Mouse (Mus musculus) v-Abl transformed pro-B cells (cell line): Measurements from ENCODE around the gene Zfp652.

Experiments
- in situ Hi-C, 2 experiments: fragments of 400-800 bp; cut with MboI; formaldehyde crosslinking; loops; one replicate each; pipeline ENCODE4 v1.15.1; 2025; ENCODE audit not compliant: unreplicated experiment in 2 of 2

Zfp652 gene

DNA sequence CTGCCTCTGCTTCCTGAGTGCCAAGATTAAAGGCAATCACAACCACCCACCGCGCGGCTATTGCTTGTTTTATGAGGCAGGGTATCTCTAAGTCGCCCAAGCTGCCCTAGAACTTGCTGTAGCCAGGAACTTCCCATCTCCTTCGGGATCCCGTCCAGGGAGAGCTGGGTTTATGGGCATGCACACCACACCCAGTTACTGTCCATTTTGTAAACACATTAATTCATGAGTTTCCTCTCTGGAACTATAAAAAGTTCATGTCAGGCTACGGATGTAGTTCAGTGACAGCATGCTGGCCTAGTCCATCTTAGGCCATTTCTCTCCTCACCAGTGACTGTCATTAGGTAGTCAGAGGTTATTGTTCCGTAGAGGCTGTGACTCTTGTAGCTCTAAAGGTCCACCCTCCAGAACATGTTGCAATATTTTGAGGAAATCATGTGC lies 77.0 kb downstream of the Zfp652 start:
- in situ Hi-C loops = loop anchor here (5.0 to 25.0 kb wide), 3 partner anchors 193 to 448 kb away; no protein-coding TSS in a partner anchor

DNA sequence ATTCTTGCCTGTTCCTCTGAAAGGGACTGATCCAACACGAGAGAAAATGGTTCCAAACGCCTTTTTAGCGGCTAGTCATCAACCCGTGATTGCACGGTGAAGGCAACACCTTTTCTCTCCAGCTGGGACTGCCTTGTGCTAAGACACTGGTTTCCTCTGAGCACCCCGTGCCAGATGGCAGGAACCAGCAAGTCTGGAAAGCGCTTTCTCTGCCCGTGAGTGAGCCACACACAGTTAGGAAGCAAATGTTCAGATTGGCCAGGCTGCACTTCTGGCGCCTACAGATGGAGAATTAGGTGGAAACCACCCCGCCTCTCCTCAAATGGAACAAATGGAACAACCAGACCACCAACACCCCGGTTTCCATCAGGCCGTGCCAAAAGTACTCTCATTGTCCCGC lies 79.3 kb downstream of the Zfp652 start:
- in situ Hi-C loops = loop anchor here in 1 of 2 experiments (25.0 kb wide), 1 partner anchor 446 kb away; no protein-coding TSS in a partner anchor

DNA sequence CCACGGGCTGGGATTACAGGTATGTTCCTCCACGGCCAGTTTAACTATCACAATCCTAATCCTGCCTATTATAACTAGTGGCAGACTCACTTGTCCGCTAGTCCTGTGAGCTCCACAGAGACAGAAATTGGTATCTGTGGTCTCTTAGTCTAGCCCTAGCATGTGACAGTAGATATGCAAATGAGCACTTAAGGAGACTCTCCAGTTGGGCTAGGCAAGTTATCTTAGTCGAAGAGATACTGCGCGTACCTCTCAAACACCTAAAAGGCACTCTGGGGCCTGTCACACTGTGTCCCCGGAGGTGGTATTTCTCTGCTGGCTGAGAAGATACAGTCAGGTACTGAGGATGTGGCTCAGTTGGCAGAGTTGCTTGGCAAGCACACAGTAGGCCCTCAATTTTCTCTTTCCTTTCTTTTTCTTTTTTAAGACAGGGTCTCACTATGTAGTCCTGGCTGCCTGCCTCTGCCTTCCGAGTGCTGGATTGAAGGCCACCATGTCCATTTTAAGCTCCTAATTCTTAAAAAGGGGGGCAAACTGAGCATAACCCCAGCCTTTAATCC lies 80.6 kb downstream of the Zfp652 start:
- in situ Hi-C loops = loop anchor here in 1 of 2 experiments (25.0 kb wide), 1 partner anchor 444 kb away; no protein-coding TSS in a partner anchor

DNA sequence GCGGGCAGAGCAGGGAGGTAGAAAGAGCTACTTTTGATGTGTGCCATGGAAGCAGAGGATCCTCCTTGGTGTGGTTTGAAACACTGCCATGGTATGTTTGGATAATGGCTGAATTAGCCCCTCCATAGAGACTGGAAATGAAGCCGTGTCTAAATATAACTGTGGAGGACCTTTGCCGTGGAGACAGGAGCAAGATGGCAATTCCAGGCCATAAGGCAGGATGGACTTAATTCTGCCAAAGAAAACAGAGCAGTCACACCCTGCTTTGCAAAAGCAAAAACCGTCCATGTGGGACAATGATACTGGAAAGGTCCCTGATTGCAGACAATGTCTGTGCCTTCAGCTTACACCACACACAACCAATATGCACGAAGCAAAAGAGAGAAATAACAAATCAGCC lies 81.7 kb downstream of the Zfp652 start:
- in situ Hi-C loops = loop anchor here in 1 of 2 experiments (25.0 kb wide), 1 partner anchor 443 kb away; no protein-coding TSS in a partner anchor

DNA sequence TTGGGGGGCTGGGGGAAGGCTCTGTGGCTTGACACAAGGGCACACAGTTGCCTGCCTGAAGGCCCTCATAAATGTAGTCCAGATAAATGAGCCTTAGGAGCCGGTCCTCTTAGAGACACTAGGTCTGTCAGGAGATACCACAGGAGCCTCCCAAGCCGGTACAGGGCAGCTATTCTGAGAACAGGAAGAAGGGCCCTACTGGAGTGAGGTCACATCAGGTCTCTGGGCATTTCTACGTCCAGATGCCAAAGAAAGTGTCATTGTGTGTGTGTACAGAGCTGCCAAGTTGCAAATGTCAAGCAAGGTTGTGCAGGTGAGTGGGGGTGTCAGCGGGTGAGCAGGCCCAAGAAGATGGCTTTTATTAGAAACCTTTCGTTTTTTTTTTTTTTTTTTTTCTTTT lies 83.1 kb downstream of the Zfp652 start:
- in situ Hi-C loops = loop anchor here in 1 of 2 experiments (25.0 kb wide), 1 partner anchor 442 kb away; no protein-coding TSS in a partner anchor

DNA sequence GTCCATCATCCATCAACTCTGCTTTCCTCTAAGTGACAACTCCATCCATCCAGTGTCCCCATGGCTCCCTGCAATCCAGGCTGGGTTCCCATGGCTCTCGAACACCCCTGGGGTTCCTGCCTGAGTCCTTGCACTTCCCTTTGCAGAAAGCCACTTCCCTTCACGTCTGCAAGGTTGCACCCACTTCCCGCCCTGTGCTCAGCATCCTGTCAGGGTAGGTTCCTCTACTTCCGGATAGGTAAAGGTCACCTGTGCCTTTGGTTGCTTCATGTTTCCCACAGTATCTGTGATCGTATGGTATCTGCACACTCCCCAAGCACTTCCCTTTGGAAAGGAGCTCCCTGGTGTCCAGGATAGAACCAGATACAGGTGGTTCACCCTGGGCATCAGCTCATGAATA lies 92.5 kb downstream of the Zfp652 start:
- in situ Hi-C loops = no loop called here

DNA sequence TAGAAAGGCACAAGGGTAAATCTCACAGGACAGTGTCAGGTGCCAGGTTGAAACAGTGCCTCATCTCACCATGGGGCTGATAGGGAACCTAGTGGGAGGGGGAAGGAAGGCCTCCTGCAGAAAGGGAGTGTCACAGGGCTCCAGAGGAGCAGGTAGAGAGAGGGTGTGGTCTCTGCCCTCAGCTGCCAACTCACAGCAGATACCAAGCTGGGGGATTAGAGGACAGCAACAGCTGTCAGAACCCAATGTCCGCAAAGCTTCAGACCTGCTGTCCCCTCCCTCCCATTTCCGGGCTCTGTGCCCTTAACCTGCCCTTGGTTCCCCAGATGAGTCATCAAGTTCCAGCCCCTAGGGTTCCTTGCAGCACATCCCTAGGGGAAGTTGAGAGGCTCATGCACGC lies 93.1 kb downstream of the Zfp652 start:
- in situ Hi-C loops = no loop called here

DNA sequence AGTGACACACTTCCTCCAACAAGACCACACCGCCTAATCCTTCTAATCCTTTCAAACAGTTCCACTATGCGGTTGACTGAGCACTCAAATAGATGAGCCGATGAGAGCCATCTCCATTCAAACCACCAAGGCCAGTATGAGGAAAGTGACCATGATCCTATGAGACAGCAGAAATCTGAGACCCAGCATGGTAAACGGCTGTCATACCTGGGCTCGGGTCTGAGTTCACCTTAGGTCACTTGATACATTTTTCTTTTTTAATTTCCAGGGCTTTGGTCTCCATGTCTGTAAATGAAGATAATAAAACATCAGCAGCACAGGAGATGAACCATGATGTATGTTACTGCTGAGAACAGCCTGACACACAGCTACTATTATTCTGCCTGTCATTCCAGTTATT lies 95.4 kb downstream of the Zfp652 start:
- in situ Hi-C loops = no loop called here

DNA sequence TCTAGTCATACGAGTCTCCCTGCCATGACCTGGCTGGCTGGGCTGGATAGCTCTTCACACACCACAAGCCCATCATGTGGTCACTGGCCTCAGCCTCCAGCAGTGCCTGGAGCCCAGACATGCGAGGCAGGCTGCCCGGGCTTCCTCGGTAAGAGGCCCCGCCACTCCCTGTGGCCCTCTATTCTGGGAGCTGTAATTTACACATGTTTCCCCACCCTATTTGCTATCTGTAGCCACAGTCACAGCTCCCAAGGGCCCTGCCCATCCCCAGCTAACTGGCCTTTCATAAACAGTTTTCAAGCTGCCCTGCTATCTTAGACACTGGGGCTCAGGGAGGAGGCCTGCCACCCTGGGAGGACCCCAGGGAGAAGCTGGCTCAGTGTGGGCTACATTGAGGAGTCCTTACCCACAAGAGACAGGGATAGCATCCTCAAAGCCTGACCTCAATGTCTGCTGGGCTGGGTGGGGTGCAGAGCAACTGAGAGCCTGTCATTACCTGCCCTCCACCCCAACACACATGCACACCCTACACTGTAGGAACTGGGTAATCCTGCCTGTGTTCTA lies 96.1 kb downstream of the Zfp652 start:
- in situ Hi-C loops = no loop called here

DNA sequence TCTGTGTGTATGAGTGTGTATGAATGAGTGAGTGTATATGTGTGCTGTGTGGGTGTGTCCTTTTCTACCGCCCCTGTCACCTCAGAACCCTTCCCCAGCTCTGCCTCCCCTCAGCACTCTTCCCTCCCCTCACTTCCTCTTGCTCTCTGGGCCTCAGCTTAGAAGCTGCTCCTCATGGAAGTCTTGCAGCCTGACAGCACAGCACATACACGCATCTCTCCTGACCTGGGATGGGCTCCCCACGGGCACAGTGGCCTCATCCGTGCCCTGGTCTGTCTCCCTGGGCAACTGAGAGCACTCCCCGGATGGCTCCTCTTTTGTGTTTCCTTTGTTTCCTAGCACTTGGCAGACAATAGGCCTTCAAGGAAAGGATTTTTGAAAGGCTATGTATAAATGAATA lies 97.1 kb downstream of the Zfp652 start:
- in situ Hi-C loops = no loop called here

DNA sequence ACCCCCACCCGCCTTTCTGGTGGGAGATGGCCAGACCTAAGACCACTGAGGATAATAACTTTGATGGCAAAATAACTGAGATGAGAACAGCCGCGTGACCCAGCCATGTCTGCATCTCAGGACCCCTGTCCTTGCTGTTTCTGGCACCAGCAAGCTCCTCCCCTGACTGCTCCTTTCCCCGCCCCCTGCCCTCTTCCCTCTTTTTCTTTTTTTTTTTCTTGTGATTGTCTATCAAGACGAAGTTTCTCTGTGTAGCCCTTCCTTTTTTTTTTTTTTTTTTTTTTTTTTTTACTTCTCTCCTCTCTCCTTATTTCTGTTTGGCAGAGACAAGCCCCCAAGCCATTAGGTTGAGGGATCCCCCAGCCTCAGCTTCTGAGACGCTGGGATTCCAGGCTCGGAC lies 98.4 kb downstream of the Zfp652 start:
- in situ Hi-C loops = no loop called here

DNA sequence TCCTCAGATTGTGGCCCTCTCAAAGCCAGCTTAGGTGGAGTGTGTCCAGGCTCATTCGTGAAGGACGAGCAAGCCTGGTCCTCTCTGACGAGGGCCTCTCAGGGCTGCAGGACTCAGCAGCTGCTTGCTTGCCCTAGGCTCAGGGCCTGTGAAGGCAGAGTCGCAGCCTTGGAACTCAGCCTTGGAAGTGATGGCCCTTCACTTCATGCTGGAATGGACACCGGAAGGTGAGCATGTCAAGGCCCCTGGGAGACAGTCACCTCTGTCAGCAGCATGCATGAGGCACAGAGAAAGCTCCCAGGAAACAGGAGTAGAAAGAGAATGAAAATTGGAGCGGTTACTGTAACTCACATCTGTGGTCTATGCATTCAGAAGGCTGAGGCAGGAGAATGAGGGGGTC lies 99.3 kb downstream of the Zfp652 start:
- in situ Hi-C loops = no loop called here

DNA sequence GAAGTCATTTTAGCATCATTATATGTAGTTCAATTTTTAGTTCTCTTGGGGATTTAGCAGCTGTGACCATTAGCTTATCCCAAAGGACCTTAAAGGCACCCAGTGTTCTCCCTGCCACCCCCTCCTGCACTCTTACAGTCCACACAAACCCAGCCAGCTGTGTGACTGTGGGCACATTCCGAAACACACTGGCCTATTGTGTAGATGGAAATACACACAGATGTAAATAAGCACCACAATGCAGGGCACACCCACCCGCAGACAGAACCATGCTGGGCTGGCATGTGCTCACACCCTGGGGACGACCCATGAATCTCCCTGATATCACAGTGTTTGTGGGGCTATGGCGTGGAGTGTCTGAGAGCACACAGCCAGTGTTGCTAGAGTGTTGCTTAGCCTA lies 99.8 kb downstream of the Zfp652 start:
- in situ Hi-C loops = no loop called here

DNA sequence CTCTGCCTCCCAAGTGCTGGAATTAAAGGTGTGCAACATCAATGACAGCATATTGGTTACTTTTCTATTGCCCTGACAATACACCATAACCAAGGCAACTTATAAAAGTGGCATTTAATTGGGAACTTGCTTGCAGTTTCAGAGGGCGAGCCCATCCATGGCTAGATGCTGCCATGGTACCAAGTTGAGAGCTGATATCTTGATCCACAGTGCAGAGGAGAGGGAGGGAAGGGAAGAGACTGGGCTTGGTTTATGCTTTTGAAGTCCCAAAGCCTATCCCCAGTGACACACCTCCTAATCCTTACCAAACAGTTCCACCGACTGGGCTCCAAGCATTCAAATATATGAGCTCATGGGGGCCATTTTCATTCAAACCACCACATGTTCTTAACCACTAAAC lies 101.6 kb downstream of the Zfp652 start:
- in situ Hi-C loops = no loop called here

DNA sequence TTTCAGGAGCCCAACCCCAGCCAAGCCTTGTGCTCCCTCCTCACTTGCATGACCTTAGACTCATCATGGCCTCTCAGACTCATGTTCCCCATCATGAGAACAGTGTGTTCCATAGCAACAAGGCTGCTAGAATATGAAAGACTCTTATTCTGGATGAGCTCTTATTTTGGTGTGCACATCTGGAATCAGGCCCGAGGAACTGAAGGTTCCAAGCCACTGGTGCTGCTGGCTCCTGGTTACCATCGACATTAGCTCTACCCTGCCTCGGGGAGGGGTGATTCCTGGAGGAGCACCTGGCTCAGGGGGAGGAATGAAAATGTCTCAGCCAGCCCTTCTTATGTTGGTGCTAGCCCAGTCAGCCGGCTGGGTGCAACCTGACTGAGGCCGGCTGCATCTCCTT lies 102.4 kb downstream of the Zfp652 start:
- in situ Hi-C loops = no loop called here

DNA sequence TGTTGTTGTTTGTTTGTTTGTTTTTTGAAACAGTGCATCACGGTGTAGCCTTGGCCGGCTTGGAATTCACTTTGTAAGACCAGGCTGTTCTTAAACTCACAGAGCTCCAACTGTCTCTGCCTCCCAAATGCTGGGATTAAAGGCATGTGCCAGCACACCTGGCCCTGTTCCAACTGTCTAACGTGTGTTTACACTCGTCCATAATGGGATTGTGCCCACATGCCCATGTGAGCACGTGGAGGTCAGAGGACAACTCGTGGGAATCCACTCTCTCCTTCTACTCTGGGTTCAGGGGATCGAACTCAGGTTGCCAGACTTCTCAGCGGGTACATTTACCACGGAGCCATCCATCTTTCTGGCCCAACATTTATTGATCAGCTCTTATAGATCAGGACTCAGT lies 102.9 kb downstream of the Zfp652 start:
- in situ Hi-C loops = no loop called here

DNA sequence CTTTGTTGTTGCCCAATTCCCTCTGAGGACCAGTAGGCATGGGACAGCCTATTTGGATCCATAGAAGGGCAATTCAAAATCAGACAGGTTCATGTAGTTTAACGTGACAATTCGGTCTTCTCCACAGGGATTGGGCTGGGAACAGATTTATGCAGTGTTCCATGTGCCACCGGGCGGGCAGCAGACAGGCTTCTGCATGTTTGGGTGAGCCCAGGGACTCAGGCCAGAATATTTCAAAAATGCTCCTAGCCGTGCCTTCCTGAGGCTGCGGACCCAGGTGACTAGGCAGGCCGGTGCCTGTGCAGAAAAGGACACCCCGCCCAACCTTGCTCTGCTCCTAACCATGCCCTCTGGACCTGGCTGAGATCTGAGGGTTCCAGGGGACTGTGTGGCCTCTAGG lies 106.7 kb downstream of the Zfp652 start:
- in situ Hi-C loops = no loop called here

DNA sequence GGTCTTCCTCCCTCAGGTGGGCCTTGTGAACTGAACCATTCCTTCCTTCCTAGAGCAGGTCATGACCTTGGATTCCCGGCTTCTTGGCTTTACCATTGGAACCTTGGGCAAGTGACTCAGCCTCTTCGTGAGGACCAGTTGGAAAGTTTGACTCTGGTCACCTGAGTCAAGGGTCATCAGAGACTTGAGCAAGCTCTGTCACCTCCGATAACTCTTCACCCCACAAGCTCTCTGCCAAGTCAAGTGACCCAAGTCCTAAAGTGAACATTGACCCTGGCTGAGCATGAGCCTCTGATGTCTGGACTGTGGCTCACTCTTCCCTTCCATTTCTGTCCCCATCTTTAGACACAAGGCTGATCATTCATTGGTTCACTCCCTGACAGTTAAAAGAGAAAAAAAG lies 109.0 kb downstream of the Zfp652 start:
- in situ Hi-C loops = loop anchor here in 1 of 2 experiments (10.0 kb wide), 1 partner anchor 137 kb away; no protein-coding TSS in a partner anchor

DNA sequence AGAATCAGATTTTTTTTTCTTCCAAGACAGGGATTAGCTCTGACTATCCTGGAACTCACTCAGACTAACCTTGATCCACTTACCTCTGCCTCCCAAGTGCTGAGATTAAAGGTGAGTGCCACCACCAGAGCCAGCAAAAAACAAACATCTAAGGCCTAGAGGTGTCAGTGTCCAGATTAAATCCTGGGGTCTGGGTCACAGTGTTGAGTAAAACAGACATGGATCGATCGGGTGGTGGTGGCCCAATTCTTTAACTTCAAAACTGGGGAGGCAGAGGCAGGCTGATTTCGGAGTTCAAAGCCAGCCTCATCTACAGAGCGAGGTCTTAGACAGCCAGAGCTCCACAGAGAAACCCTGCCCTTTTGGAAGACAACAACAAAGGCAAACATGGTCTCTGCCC lies 110.0 kb downstream of the Zfp652 start:
- in situ Hi-C loops = loop anchor here in 1 of 2 experiments (10.0 kb wide), 1 partner anchor 138 kb away; no protein-coding TSS in a partner anchor

DNA sequence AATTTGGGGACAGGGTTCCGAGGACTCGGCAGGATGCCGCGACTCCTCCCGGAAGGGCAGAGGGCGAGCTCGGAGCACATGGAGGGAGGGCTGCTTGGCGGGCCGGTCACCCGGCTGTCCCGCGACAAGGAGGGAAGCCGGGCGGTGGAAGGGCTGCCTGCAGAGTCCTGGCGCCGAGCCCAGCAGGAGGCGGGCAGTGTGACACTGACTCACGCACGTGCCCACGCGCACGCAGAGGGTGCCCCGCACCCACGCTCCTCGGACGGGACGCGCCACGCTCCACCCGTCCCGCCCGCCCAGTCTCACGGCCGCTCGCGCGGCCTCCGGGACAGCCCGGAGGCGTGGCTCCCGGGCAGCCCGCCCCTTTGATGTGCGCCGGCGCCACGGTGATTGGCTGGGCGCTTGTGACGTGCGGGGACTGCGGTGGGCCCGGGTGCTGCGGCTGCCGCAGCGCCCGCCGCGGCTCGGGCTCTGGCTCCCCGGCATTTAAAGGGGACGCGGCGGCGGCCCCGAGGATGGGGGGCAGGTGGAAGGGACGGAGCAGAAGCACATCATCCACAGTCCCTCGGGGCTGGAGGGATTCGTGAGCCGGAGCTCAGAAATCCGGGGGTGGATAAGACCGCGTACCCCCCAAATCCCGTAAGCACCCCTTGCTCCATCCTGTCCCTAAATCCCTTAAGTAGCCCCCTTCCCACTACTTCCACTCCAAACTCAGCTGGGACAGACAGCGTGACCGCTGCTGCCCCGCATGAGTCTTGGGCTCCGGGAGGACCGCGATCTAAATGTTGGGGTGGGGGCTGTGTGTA lies 111.8 kb downstream of the Zfp652 start, which contains the start of gene Phospho1:
TSS of gene Phospho1 (plus strand) at position 429 of the 806 bp plus-strand sequence.
- in situ Hi-C loops = loop anchor here in 1 of 2 experiments (10.0 kb wide), 1 partner anchor 139 kb away; no protein-coding TSS in a partner anchor

DNA sequence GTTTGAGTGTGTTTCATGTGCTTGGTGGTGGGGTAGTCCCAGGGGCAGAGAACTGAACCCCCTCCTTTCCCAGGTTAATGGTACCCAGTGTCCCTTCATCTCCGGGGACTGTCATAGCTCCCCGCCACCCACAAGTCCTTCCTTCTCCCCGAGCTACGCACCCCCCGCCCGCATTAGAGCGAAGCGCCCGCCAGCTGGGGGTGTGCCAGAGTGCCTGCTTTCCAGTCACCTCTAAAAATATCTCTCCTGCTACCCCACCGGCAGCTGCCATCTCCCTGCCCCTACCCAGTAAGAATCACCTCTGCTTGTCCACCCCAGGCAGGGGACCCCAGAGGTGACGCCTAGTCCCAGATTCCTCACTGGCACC lies 112.4 kb downstream of the Zfp652 start:
- in situ Hi-C loops = loop anchor here (5.0 to 25.0 kb wide), 4 partner anchors 37 to 152 kb away; no protein-coding TSS in a partner anchor
